Mouse (Mus musculus) E14TG2a.4 (cell line): ENCODE results near the gene Pxylp1.

Experiments used
- H3K27me3 ChIP-seq: 2 replicates; pipeline ENCODE4 v1.6.1; 2014; ENCODE audit warnings: low read length, control low read depth; ENCODE audit not compliant: insufficient read depth
- H3K36me3 ChIP-seq: 2 replicates; pipeline ENCODE4 v1.6.1; 2014; ENCODE audit warnings: low read length, control low read depth; ENCODE audit not compliant: insufficient read depth
- H3K4me1 ChIP-seq: replicated peaks from 2 replicates; pipeline ENCODE4 v1.6.1; 2014; ENCODE audit warnings: low read depth, low read length, control low read depth
- H3K4me3 ChIP-seq: replicated peaks from 2 replicates; pipeline ENCODE4 v1.5.1; 2014; ENCODE audit warnings: mild to moderate bottlenecking, low read length
- H3K9me3 ChIP-seq: 2 replicates; pipeline ENCODE4 v1.6.1; 2014; ENCODE audit warnings: low read length, control low read depth
- CTCF ChIP-seq: conservative IDR thresholded peaks from 2 replicates; pipeline ENCODE4 v1.5.1; 2014; ENCODE audit warnings: low read length
- NANOG ChIP-seq: IDR thresholded peaks from 2 replicates; pipeline ENCODE4 v1.6.1; 2014; ENCODE audit warnings: borderline replicate concordance, low read length, mixed read lengths
- POU5F1 ChIP-seq: IDR thresholded peaks from 2 replicates; pipeline ENCODE4 v1.6.1; 2014; ENCODE audit warnings: low read length, borderline replicate concordance

The Pxylp1 gene

GRCm38 (mm10) chr9:96916620-96917538, 24.4 kb upstream of the Pxylp1 start:
- Histone ChIP-seq H3K4me3 (no peak overlapping the region), H3K27me3 (no peaks in the 10 kb centered on the region), H3K4me1 (peaks cover 5% of the 10 kb centered on the region), H3K9me3 (peaks cover 10% of the 10 kb centered on the region), H3K36me3 (no peaks in the 10 kb centered on the region)
- TF ChIP-seq NANOG, result no peak
- no peak for TF ChIP-seq POU5F1
- TF ChIP-seq CTCF, result peak; percentile 95

DNA sequence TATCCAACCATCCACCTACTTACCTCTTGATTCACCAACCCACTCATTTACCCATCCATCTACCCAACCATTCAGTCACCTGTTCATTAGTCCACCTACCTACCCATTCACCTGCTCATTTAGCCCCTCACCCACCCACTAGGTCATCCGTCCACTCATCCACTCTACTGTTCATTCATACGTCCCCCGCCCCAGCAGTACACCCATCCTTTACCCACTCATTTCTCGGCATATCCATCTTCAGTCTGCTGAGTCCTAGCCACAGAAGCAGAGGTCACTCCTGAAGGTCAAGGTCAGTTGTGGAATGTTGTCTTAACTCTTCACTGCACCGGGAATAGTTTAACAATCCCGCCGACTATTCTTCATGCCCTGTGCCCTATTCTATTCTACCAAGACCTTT, 23.6 kb upstream of the Pxylp1 start:
- no peaks in the 10 kb centered on the region for H3K36me3 ChIP-seq
- peaks cover 10% of the 10 kb centered on the region for H3K9me3 ChIP-seq
- peaks cover 5% of the 10 kb centered on the region for H3K4me1 ChIP-seq
- H3K4me3 ChIP-seq, result no peak overlapping the region
- no peak for TF ChIP-seq POU5F1
- TF ChIP-seq NANOG, result no peak
- no peak for TF ChIP-seq CTCF
- no peaks in the 10 kb centered on the region for H3K27me3 ChIP-seq

GRCm38 (mm10) chr9:96914851-96915250, 22.4 kb upstream of the Pxylp1 start:
- Histone ChIP-seq H3K4me3 (no peak overlapping the region), H3K9me3 (peaks cover 7% of the 10 kb centered on the region), H3K4me1 (peaks cover 5% of the 10 kb centered on the region), H3K27me3 (no peaks in the 10 kb centered on the region), H3K36me3 (no peaks in the 10 kb centered on the region)
- TF ChIP-seq POU5F1 (no peak), CTCF (no peak), NANOG (no peak)

DNA sequence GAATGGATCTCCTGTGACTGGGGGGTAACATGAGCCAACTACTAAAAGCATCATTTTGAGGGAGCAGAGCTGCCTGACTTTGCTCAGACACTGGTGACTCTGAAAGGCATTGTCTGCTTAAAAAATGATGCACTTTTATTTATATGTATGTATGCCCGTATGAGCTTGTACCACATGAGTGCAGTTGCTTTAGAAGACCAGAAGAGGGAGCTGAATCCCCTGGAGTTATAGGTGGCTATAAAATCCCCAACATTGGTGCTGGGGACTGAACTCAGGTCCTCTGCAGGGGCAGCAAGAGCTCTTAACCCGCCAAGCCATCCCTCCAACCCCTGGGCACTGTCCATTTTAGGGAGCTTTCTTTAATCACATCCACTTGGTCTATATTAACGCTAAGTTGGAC, 21.5 kb upstream of the Pxylp1 start:
- no peaks in the 10 kb centered on the region for H3K27me3 ChIP-seq
- no peaks in the 10 kb centered on the region for H3K9me3 ChIP-seq
- H3K36me3 ChIP-seq, result no peaks in the 10 kb centered on the region
- no peak overlapping the region for H3K4me3 ChIP-seq
- peaks cover 5% of the 10 kb centered on the region for H3K4me1 ChIP-seq
- TF ChIP-seq NANOG (no peak), CTCF (peak; percentile 59), POU5F1 (no peak)

DNA sequence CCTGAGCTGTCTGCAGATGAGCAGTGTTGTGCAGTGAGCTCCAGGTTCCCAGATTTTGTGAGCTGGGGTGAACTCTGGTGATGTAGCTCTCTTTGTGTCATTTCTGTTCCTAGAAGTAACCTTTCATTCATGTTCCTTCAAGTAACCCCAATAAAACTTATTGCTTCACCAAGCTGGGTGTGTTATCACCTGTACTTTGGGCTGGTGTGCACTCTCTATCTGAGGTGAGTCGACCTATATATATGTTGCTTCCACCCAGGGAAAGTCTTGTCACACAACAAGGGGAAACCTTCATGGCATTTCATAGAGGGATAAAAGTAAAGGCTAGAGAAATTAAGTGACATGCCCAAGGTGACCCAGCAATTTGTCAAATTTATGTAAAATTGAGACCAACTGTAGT, 17.0 kb upstream of the Pxylp1 start:
- no peak overlapping the region for H3K4me3 ChIP-seq
- H3K36me3 ChIP-seq, result no peaks in the 10 kb centered on the region
- 0 out of 2 replicates have a peak, but pooled peaks cover 4% of the 10 kb centered on the region for H3K27me3 ChIP-seq
- no peaks in the 10 kb centered on the region for H3K4me1 ChIP-seq
- H3K9me3 ChIP-seq, result no peaks in the 10 kb centered on the region
- TF ChIP-seq POU5F1 (no peak), NANOG (no peak), CTCF (no peak)

GRCm38 (mm10) chr9:96908737-96909136, 16.3 kb upstream of the Pxylp1 start:
- Histone ChIP-seq H3K9me3 (no peaks in the 10 kb centered on the region), H3K36me3 (no peaks in the 10 kb centered on the region), H3K27me3 (0 out of 2 replicates have a peak, but pooled peaks cover 4% of the 10 kb centered on the region), H3K4me3 (no peak overlapping the region), H3K4me1 (no peaks in the 10 kb centered on the region)
- TF ChIP-seq CTCF, result no peak
- TF ChIP-seq POU5F1, result no peak
- TF ChIP-seq NANOG, result no peak

GRCm38 (mm10) chr9:96904360-96905355, 12.2 kb upstream of the Pxylp1 start:
- Histone ChIP-seq H3K4me3 (no peak overlapping the region), H3K27me3 (0 out of 2 replicates have a peak, but pooled peaks cover 4% of the 10 kb centered on the region), H3K9me3 (no peaks in the 10 kb centered on the region), H3K4me1 (no peaks in the 10 kb centered on the region), H3K36me3 (no peaks in the 10 kb centered on the region)
- TF ChIP-seq NANOG, result no peak
- no peak for TF ChIP-seq POU5F1
- no peak for TF ChIP-seq CTCF

- H3K9me3 ChIP-seq, result no peaks in the 10 kb centered on the region
- TF ChIP-seq CTCF (no peak), NANOG (no peak), POU5F1 (no peak)
- H3K4me1 ChIP-seq, result no peaks in the 10 kb centered on the region
- H3K36me3 ChIP-seq, result no peaks in the 10 kb centered on the region
- H3K27me3 ChIP-seq, result 0 out of 2 replicates have a peak, but pooled peaks cover 2% of the 10 kb centered on the region
- H3K4me3 ChIP-seq, result no peak overlapping the region
These were observed 7.2 kb upstream of the Pxylp1 start for GRCm38 (mm10) chr9:96899717-96900116.
